Mouse (Mus musculus) gastrocnemius, postnatal 14 days (tissue): ENCODE data around the gene Casz1. TPM values are rescaled to one million over a fixed set of nuclear protein-coding genes. Genes with fewer than 3 reads are reported as not detected.
A peak's percentile ranks its signal among the peaks of the same experiment; 100 is the strongest.

ENCODE experiments used
- DNase-seq: peaks from one replicate; pipeline ENCODE4 v3.0.0; 2021; ENCODE audit warnings: mixed read lengths
- intact Hi-C: fragments of 180-260 bp; cut with DNase I; formaldehyde crosslinking; loops from one replicate; pipeline ENCODE4 v1.15.1; 2025; ENCODE audit warnings: low total_unique reads
- total RNA-seq, 2 experiments: library from RNA; stranded (reverse); gene quantifications; 2 replicates each; pipeline ENCODE4 v1.2.3; 2021

The Casz1 gene
- total RNA-seq, 2 experiments from 2014 or later, result 31.2 to 32.9 TPM

DNA sequence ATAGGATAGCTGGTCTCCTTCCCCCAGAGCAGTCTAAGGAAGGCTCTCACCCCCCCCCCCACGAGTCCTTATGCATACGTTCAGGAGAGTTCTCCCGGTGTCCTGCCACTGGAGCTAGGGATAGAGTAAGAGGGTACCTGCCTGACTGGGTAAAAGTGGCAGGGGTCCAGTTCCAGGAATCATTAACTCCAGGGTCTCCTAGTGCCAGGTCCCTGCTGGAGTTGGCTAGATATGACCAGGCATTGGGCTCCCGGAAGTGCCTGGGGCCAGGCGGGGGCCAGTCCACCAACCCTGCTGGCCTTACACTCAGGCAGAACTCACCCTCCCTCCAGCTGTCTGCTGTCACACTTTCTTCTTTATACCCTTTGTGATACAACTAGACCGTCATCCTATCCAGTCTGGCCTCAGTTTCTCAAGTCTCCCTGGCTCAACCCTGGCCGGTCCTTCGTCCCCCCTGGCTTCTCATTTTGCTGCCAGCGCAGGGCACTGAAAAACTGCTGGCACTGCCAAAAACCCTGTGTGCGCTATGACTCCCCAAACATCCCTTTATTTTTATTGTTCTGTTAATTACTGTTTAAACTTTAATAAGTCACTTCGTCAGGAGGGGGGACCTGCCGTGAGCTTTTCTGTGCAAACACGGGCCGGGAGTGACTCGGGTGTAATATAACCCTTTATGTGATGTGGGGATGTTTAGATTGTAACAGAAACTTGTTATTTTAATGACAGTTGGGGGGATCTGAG is 114.6 kb downstream of the Casz1 start:
- intact Hi-C loops, result loop anchor here (5.0 to 10.0 kb wide), 2 partner anchors 117 to 136 kb away; partner anchors contain the start of gene Casz1
- no peak for DNase-seq

DNA sequence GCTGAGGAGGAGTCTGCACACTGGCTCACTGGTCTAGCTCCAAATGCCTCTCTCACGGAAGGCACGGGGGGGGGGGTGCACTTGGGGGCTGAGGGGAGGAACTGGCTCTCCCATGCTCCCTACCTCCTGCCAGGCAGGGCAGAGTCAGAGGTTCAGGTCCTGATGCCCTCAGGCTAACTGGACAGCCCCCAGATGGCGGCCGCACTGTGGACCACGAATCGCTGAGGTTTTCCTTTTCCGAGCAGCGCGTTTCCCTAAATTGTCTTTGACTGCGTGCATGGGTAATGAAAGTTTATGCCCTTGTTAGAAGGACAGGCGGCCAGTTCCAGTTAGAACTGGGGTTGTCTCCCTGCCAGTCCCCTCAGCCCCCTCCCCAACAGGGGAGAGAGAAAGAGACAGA is 116.4 kb downstream of the Casz1 start:
- intact Hi-C loops, result no loop called here

DNA sequence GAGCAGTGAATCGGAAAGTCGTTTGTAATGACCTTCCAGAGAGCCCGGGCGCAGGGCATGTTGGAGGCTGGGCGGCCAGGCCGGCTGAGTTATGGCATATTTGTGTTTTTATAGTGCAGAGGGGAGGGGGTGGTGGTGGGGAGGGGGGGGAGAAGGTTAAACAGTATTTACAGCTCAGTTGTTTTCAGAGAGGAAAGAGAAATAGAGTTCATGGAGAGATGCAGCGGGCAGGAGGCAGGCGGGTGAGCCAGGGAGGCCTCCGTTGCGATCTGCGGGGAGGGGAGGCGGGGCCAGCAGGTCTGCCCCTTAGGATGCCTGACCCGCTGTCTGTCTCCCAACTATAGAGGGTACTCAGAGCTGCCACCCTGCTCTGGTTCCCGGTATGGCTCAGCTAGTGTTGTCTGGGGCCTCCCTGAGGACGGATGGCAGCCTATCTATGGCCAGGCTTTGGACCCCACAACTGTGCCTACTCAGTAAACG is 118.0 kb downstream of the Casz1 start:
- intact Hi-C loops, result no loop called here
- no peak for DNase-seq

More for the DNA sequence above, 116.4 kb downstream of the Casz1 start:
- DNase-seq, result no peak

DNA sequence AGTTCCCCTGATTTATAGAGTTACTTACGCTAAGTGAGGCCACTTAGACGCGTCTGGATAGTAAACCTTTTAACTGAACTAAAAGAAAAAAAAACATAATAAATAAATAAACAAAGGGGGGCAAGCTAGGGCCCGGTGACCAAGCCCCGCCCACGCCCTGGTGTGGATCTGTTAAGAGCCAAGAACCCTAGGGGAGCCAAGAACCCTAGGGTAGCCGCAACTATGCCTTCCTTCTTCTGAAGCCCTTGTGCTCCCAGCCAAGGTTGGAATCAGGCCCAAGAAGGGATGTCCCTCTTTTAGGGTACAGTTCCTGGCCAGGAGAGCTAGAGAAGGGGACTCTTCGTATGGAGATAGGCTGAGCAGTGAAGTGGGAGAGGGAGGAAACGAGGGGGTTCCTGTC is 119.2 kb downstream of the Casz1 start:
- intact Hi-C loops, result no loop called here
- DNase-seq, result no peak

DNA sequence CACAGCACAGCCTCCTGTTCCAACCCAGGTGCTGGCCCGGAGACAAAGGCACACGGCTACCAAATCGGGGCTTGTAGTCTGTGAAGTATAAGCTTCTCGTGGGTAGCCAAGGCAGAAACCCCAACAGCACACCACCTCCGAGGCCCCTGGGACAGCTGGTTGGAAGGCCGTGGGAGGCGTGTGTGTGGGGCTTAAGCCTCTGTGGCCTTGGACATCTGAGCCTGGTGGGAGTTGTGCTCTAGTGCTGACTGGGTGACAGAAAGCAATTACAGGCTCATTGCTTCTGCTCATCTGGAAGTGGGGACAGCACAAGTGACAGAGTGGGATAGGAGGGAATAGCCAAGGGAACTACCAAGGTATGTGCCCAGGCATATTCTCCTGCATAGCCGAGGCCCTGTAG is 119.7 kb downstream of the Casz1 start:
- intact Hi-C loops, result no loop called here
- DNase-seq, result no peak

DNA sequence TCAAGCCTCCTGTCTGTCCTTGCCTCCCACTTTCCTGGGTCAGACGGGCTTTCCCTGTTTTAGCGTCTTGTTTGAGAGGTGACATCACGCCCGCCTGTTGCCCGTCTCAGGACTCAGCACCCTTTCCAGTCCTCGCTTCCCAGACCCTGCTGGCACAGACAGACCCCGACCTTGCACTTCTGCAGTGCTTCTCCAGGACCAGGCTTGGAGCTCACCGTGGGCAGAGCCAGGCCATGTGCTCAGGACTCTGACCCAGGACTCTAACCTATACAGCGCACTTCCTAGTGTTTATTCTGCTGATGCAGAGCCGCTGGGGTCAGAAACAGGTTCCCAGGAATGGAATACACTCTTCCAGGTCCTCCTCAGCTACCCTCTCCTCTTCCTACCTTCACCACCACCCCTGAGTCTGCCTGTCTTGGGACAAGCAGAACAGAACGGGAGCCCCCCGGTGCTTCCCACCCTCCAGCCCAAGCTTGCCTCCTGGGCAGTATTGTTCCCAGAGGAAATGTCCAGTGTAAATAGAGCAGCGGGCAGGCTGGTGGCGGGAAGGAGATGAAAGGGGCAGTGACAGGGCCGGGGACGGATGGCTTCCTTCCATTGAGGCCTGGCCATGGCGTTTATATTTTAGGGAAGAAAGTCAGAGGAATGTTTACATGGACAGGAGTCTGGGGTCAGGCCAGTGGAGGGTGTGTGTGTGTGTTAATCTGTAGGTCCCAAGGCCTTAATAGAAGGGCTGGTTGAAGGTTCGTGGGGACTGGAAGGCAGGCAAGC is 121.5 kb downstream of the Casz1 start:
- intact Hi-C loops, result no loop called here
- DNase-seq, result no peak

DNA sequence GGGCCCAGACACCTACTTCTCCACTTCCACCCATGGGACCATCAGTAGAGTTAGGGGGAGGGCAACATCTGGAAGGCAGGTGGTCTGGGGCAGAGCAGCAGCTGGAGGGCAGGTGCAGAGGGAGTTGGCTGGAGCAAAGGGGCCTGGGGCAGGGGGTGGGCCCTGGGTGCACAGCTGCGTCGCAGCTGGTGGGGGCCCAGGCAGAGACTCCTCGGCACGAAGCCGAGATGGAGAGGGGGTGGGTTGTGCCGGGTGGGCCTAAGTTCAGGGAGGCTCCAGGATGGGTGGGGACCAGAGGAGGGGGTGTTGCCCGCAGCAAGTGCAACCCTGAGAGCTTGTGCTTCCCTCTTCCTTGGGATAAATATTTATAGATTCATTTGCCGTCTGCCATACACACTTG is 122.2 kb downstream of the Casz1 start:
- DNase-seq, result no peak
- intact Hi-C loops, result no loop called here

DNA sequence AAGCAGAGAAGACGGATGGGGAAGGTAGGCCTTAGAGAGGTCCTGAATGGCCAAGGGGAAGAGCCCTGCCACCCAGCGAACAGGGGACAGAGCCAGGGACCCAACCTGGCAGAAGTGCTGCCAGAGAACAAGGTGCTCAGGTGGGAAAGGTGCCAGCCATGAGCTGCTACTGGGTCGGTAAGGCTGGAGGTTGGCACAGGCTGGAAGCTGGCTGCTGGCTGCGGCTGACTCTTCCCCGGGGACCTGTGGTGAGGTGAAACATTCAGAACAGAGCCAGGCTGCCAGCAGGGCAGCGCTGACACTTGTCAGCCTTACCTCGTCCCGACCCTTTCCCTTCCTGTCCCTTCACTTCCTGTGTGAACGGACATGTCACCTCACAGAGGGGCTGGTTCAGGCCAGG is 124.1 kb downstream of the Casz1 start:
- intact Hi-C loops, result no loop called here
- DNase-seq, result no peak

DNA sequence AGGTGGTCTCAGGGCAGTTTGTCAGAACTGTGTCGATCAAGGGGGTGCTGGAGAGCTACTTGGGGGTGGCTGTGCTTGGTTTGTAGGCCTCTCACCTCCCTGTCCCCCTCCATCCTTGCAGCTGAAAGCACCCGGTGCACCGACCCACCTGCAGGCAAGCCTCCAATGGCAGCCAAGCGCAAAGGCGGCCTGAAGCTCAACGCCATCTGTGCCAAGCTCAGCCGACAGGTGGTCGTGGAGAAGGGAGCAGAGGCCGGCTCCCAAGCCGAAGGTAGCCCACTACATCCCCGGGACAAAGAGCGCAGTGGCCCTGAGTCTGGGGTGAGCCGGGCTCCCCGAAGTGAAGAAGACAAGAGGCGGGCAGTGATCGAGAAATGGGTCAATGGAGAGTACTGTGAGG is 124.6 kb downstream of the Casz1 start:
- DNase-seq, result no peak
- intact Hi-C loops, result no loop called here

DNA sequence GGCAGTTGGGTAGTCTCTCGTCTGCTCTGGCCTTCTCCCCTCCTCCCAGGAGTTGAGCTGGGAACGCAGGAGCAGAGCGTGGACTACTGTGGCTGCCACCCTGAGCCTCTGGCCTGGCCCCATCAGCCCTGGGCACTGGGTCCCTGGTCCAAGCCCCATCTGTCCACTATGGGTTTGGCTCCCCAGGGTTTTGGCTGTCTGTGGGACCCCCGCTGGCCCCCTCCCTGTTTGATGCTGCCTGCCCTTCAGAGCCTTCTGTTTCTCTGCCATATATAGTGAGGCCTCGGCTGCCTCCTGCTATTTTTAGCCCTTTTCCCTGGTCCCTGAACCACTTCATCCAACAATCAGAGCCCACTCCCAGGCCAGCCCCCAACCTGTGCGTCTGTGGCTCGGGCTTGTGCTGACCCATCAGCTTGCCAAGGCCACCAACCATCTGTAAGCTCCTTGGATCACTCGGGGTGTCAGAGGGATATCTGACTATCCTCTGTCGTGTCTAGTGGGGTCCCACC is 126.5 kb downstream of the Casz1 start:
- intact Hi-C loops, result no loop called here

DNA sequence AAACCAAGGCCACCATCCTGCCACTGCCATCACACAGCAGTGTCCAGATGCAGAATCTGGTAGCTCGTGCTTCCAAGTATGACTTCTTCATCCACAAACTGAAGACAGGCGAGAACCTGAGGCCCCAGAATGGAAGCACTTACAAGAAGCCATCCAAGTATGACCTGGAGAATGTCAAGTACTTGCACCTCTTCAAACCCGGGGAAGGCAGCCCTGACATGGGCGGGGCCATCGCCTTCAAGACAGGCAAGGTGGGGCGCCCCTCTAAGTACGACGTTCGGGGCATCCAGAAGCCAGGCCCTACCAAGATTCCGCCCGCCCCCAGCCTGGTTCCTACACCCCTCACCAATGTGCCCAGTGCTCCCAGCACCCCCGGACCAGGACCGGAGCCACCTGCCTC is 128.9 kb downstream of the Casz1 start:
- intact Hi-C loops, result no loop called here
- no peak for DNase-seq

More for the DNA sequence above, 126.5 kb downstream of the Casz1 start:
- DNase-seq, result no peak

DNA sequence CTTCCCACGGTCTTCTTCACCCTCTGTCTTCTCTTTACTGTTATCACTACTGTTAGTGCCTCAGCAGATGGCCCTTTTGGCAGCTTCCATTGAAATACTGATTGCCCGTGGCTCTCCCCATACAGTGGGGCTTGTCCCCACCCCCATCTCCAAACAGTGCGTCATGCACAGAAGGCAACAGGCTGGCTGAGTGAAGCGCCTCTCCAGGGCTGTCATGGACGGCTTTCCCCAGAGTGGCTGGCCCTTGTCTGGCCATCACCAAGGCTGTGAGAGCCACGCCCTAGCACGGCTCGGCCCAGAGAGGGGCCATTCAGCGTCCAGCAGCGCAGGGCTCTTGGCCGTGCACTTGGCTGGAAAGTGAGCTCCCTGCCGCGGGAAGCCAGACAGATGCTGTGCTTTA is 131.0 kb downstream of the Casz1 start:
- peak; percentile 81 for DNase-seq
- intact Hi-C loops, result no loop called here

DNA sequence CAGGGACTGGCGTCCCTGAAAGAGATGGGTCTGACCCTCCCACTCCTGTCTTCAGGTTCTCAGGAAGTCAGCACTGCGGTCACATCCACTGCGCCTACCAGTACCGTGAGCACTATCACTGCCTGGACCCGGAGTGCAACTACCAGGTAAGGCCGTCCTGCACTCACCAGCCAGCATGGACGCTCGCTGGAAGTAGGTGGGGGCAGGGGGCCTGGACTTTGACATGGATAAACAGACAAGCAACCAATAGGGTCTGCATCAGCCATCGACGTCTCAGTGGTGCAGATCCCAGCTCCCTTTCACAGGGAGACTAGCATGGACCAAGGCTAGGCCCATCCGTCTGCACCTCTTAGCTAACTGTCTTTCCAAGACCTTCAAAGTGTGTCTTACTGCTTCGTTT is 131.9 kb downstream of the Casz1 start:
- intact Hi-C loops, result no loop called here
- DNase-seq, result no peak

DNA sequence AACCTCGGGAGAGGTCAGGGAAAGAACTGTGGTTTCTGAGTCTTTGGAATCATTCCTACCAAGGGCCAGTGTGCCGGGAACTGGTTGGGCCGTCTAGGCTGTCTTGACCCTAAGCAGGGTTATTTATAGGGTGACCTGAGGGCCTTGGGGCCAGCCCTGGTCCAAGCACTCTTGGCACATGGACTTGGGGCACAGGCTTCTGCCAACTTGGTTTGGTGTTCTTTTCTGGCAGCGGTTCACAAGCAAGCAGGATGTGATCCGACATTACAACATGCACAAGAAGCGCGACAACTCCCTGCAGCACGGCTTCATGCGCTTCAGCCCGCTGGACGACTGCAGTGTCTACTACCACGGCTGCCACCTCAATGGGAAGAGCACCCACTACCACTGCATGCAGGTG is 132.5 kb downstream of the Casz1 start:
- peak; percentile 71 for DNase-seq
- intact Hi-C loops, result no loop called here

DNA sequence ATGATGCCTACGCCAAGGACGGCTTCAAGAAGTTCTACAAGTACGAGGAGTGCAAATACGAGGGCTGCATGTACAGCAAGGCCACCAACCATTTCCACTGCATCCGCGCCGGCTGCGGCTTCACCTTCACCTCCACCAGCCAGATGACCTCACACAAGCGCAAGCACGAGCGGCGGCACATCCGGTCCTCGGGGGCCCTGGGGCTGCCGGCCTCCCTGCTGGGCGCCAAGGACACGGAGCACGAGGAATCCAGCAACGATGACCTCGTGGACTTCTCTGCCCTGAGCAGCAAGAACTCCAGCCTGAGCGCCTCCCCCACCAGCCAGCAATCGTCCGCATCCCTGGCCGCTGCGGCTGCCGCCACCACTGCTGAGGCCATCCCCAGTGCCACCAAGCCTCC is 134.3 kb downstream of the Casz1 start:
- intact Hi-C loops, result no loop called here
- DNase-seq, result no peak

DNA sequence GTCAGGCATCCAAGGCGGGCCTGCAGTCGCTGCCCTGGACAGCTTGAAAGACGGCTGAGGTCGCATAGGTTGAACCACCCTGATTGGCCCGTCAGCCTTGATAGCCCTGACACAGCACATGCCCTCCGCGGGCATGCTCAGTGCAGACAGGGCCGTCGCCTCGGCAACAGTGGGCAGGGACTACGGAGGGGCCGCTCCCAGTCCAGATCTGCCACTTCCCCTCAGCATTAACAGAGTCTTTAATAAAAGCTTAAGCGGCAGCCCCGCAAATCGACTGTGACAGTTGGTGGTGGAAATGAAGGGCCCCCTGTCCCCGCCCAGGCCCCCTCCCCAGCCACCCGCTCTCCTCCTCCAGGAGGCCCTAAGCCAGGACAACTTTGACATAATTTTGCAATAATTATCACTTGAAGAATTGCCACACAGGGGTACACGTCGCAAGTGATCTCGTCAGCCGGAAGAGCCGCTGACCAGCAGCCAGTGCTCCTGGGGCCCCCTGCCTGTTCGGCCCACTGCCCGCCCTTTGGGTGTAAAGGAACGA is 136.5 kb downstream of the Casz1 start:
- DNase-seq, result peak; percentile 62
- intact Hi-C loops, result no loop called here

DNA sequence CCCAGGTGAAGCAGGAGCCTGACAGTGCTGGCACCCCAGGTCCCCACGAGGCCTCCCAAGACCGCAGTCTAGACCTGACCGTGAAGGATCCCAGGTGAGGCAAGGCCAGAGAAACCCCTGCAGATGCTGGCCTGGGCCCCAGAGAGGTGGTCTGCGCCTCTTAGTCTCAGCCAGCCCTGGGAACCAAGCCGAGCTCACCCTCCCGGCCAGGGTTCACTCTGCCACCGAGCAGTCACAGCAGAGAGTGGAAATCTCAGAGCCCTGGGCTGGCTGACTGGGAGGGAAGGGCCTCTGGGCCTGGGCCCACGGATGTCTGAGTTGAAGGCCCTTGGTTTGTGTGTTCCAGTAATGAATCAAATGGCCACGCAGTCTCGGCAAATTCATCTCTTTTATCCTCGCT is 137.1 kb downstream of the Casz1 start:
- intact Hi-C loops, result no loop called here
- DNase-seq, result no peak

DNA sequence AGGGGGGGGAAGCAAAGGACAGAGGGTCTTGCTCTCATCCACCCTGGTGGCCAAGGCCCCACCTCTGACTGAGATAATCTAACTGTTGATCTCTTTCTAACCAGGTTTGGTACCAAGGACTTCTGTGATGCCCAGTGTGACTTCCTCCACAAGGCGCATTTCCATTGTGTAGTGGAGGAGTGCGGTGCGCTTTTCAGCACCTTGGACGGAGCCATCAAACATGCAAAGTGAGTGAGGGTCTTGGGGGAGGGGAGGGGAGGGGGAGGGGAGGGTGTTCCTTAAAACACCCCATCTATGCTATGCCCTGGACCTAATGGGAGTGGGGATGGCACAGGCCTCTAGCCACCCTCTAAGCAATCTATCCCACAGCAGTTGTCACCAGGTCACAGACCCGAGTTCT is 138.9 kb downstream of the Casz1 start:
- no peak for DNase-seq
- intact Hi-C loops, result no loop called here

DNA sequence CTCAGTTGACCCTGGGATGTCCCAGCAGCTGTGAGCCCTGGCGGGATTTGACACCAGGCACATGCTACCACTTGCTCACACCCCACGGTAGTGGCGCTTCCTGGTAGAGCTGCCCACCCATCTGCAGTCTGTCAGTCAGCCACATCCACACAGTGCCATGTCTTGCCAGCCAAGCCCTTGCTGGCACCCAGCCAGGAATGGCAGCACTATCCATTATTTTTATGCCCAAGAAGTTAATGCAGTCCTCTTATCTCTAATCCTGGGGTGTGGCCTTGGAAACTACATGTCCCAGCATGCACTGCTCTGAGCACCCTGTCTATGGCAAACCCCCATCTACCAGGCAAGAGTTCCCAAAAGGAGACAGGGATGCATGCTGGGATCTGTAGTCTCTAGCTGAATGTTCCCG is 141.2 kb downstream of the Casz1 start:
- intact Hi-C loops, result no loop called here

DNA sequence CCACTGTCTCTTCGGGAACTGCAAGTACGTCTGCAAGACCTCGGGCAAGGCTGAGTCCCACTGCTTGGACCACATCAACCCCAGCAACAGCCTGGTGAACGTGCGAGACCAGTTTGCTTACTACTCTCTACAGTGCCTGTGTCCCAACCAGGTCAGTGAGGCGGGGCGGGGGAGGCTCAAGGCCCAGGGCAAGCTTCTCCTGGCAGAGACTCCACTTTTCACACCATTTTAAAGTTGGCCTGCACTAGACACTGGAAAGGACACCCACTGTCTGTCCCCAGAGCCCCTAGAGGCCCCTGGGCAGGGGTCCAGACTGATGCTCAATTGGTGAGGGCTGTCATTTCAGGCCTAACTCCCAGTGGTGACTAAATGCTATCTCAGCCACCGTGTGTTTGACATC is 141.8 kb downstream of the Casz1 start:
- no peak for DNase-seq
- intact Hi-C loops, result no loop called here

More for the DNA sequence above, 141.2 kb downstream of the Casz1 start:
- DNase-seq, result peak; percentile 50
